Mouse (Mus musculus) testis, adult 2 months (tissue): Measurements from ENCODE around the gene Slc24a3. TPM values are rescaled to one million over a fixed set of nuclear protein-coding genes. Genes with fewer than 3 reads are reported as not detected.

Experiments
- H3K27ac ChIP-seq: fragments of 200-500 bp; 2 replicates; pipeline ENCODE4 v1.5.1; 2012; ENCODE audit warnings: low read depth, low read length; ENCODE audit not compliant: control insufficient read depth, insufficient read depth
- H3K27me3 ChIP-seq: fragments of 200-500 bp; 2 replicates; pipeline ENCODE4 v1.6.1; 2012; ENCODE audit warnings: mild to moderate bottlenecking, low read length, moderate library complexity; ENCODE audit not compliant: control insufficient read depth, insufficient read depth
- H3K36me3 ChIP-seq: fragments of 200-500 bp; 2 replicates; pipeline ENCODE4 v1.6.1; 2012; ENCODE audit warnings: mild to moderate bottlenecking, low read length; ENCODE audit not compliant: control insufficient read depth, insufficient read depth
- H3K4me1 ChIP-seq: fragments of 200-500 bp; 2 replicates; pipeline ENCODE4 v1.6.1; 2012; ENCODE audit warnings: low read length; ENCODE audit not compliant: control insufficient read depth, insufficient read depth
- H3K4me3 ChIP-seq: fragments of 200-500 bp; 2 replicates; pipeline ENCODE4 v1.5.1; 2012; ENCODE audit warnings: low read depth, mild to moderate bottlenecking, low read length, moderate library complexity, mixed read lengths; ENCODE audit not compliant: control insufficient read depth
- CTCF ChIP-seq: fragments of 200-500 bp; IDR thresholded peaks from 2 replicates; pipeline ENCODE4 v1.5.1; 2012; ENCODE audit warnings: low read depth, mild to moderate bottlenecking, inconsistent platforms, low read length, moderate library complexity; ENCODE audit not compliant: control insufficient read depth, insufficient read depth, insufficient replicate concordance
- POLR2A ChIP-seq: fragments of 200-500 bp; IDR thresholded peaks from 2 replicates; pipeline ENCODE4 v1.6.1; 2012; ENCODE audit warnings: low read depth, mild to moderate bottlenecking, inconsistent platforms, low read length, moderate library complexity; ENCODE audit not compliant: control insufficient read depth
- polyA plus RNA-seq: library from polyadenylated mRNA; depleted of rRNA; stranded (reverse); fragments of >200 nt; gene quantifications from 2 replicates; pipeline ENCODE4 v1.2.3, GENCODE M21; 2012

Slc24a3 gene
- polyA plus RNA-seq, 1 experiment, result 9.3 TPM

DNA sequence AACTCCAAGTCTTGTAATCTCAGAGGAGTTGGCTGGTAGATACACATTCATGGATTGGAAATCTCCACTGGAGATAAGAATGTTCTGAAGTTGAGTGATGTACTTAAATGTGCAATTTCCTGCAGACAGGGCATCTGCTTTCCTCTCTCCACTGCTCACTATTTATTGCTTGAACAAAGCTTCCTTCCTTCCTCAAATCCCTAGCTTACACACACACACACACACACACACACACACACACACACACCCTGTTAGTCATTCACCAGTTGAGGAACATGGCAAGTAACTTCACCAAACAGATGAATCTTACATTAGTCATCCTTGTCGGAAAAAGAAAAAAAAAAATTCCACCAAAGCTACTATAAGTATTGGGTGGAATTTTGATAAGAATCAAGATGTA lies 8.6 kb upstream of the Slc24a3 start:
- TF ChIP-seq POLR2A (no peak), CTCF (no peak)
- H3K27me3 ChIP-seq, result no peaks in the 10 kb centered on the region
- no peaks in the 10 kb centered on the region; the same call in 1 of the 2 replicates for H3K4me1 ChIP-seq
- no peak overlapping the region for H3K4me3 ChIP-seq
- no peak overlapping the region for H3K27ac ChIP-seq
- no peaks in the 10 kb centered on the region for H3K36me3 ChIP-seq

DNA sequence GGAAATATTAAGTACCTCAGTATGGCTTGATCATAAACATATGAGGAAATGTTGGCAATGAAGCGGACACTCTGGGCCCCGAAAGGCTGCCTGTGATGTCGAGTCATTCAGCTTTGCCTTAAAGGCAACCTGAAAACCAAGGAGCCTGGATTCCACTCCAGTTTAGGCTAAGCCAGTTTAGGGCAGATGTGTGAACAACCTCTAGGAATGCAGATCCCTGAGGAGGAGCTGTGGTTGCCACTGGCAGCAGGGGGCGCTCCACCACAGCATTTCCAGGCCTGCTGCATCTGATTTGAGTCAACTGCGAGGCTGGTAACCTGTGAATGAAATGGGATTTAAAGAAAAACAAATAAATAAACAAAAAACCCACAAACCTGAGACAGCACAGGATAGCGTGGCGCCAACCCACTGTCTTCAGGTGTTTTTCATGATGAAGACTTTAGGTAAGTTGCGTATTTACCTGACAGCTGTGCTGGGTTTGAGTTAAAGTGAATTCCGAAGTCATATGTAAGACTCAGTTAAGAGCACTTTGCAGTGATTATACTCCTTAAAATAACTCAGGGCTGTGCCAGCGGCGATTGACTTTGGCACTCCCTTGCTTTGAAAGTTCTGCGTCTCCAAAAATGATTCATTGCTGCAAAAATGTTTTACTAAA lies 6.4 kb upstream of the Slc24a3 start:
- Histone ChIP-seq H3K27me3 (no peaks in the 10 kb centered on the region), H3K4me3 (no peak overlapping the region), H3K27ac (no peak overlapping the region), H3K4me1 (no peaks in the 10 kb centered on the region; the same call in 1 of the 2 replicates), H3K36me3 (no peaks in the 10 kb centered on the region)
- TF ChIP-seq POLR2A (no peak), CTCF (peak; percentile 88)

DNA sequence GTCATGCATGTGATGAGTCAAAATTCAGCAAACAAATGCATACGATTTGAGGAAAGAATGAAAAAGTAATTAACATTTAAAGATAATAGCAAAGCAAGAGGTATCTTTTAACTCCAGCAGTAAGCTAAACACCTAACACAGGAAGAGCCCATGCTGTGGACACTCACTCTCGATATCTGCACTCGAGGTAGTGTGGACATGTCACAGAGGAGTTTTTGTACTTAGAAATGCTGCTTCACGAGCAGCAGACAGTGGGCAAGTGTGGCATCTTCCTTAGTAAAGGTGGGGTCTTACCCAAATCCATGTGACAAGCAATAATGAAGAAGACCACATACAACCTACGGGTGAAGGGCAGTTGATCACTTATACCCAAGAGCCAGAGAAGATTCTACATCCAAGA lies 3.5 kb upstream of the Slc24a3 start:
- Histone ChIP-seq H3K27ac (no peak overlapping the region), H3K36me3 (no peaks in the 10 kb centered on the region), H3K27me3 (no peaks in the 10 kb centered on the region; the same call in 1 of the 2 replicates), H3K4me1 (peaks cover 10% of the 10 kb centered on the region), H3K4me3 (no peak overlapping the region)
- TF ChIP-seq CTCF (no peak), POLR2A (no peak)

DNA sequence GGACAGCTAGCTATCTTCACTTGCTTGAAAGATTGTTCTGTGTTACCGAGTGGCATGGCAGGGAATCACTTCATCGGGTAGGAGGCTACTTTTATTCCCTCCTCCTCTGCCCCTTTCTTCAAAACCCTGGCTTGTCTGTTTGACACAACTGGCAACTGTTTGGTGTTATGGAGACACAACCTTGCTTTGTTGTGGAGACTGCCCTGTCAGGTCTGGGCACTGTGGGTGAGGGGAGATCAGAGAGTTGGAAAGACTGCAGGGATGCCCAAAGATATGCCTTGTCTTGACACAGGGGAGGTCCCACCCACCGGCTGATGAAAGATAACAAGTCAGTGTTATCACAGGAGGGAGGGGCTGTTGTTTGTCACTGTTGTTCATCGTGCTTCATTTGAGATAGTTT lies 3.0 kb upstream of the Slc24a3 start:
- no peak for TF ChIP-seq CTCF
- TF ChIP-seq POLR2A, result no peak
- H3K36me3 ChIP-seq, result no peaks in the 10 kb centered on the region
- H3K4me3 ChIP-seq, result no peak overlapping the region
- no peak overlapping the region for H3K27ac ChIP-seq
- no peaks in the 10 kb centered on the region; the same call in 1 of the 2 replicates for H3K27me3 ChIP-seq
- H3K4me1 ChIP-seq, result peaks cover 10% of the 10 kb centered on the region

DNA sequence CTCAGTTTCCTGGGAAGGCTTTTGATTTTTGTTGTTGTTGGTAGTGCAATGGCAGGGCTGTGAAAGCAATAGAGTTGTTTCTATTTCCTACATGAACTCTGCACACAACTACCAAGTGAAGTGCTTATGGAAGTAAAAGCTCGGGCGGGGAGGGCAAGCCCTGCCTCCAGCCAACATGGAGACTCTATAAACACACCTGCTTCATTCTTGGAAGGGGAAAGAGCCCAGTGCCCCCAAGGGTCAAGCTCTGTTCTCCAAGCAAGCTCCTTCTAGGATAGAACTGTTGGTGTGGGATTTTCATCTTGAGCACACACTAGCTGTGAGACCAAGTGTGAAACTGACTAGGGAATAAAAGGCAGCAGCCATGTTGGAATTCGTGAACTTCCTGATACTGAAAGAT lies 2.5 kb upstream of the Slc24a3 start:
- Histone ChIP-seq H3K36me3 (no peaks in the 10 kb centered on the region), H3K27me3 (no peaks in the 10 kb centered on the region; the same call in 1 of the 2 replicates), H3K27ac (no peak overlapping the region), H3K4me1 (peaks cover 10% of the 10 kb centered on the region), H3K4me3 (no peak overlapping the region)
- no peak for TF ChIP-seq CTCF
- no peak for TF ChIP-seq POLR2A

DNA sequence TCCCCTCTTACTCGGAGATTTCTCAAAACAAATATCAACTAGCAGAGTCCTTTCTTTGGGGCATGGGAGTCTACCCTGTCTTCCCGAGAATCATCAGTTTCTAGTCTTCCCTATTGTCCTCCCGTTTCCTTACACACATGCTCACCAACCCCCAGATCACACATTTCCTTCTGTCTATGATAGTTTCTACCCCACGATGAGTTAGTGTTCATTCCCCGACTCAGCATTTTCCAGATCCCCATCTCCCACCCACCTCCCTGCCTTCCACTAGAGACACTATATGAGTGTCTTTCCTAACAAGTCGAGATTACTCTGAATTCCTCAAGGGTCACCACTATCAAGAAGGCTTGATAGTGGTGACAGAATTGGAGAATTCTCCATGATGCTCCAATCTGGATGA lies 1.7 kb upstream of the Slc24a3 start:
- no peaks in the 10 kb centered on the region for H3K36me3 ChIP-seq
- no peak overlapping the region for H3K27ac ChIP-seq
- no peak overlapping the region for H3K4me3 ChIP-seq
- peaks cover 10% of the 10 kb centered on the region for H3K4me1 ChIP-seq
- TF ChIP-seq POLR2A, result no peak
- TF ChIP-seq CTCF, result no peak
- H3K27me3 ChIP-seq, result no peaks in the 10 kb centered on the region; the same call in 1 of the 2 replicates

DNA sequence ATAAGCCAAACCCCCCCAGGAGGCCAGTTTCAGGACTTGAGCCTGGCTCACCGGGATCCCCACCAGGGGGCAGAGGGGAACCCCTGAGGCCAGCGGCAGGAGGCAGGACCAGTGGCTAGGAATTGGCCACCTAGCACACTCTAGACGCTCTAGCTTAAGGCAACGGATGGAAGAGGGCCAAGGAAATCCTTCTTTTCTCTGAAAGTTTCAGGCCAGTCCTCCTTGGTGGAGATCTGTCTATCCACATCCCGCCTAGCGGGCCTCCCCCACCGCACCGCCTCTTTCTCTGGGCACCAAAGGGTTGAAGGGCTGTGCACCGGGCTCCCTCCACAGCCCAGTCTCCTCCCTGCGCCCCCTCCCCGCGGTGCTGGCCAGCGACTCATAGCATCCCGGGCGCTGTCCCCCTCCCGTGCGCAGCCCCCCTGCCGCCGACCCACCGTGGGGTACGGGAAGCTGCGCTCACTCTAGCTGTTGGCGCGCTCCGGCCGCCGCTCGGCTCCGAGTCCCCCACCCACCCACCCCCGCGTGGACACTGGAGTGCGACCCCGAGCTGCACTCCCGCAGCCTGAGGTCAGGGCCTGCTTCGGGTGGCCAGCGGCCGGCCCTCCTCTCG lies 397 bp upstream of the Slc24a3 start:
- no peak for TF ChIP-seq CTCF
- Histone ChIP-seq H3K4me3 (peak overlapping the region; percentile 48), H3K36me3 (no peaks in the 10 kb centered on the region), H3K4me1 (peaks cover 10% of the 10 kb centered on the region), H3K27ac (no peak overlapping the region), H3K27me3 (no peaks in the 10 kb centered on the region; the same call in 1 of the 2 replicates)
